ENCODE assay signal across 8 mouse cellular contexts in genomic region chr5:135962492-135963279, GRCm38 (mm10). TPM values are rescaled to one million over a fixed set of nuclear protein-coding genes. Genes with fewer than 3 reads are reported as not detected.
DNase-seq lines count a peak whose midpoint lies in the region; ATAC-seq lines count a peak whose summit lies in the region.

No protein-coding gene starts in this region.

- peak overlapping the region; percentile 91 for H3K9ac ChIP-seq in kidney, embryonic 15.5 days

- H3K4me2 ChIP-seq in kidney, embryonic 15.5 days = peak overlapping the region; percentile 96

- peak overlapping the region; percentile 95 for H3K27ac ChIP-seq in heart, embryonic 10.5 days
- peak overlapping the region; percentile 97 for H3K27ac ChIP-seq in kidney, embryonic 15.5 days

- H3K4me3 ChIP-seq in heart, embryonic 10.5 days = peak overlapping the region; percentile 68
- peak overlapping the region; percentile 64 for H3K4me3 ChIP-seq in kidney, embryonic 15.5 days (replicated peaks)

- no peaks in the 10 kb centered on the region for H3K36me3 ChIP-seq in heart, embryonic 10.5 days
- H3K36me3 ChIP-seq in kidney, embryonic 15.5 days = no peaks in the 10 kb centered on the region

- H3K27me3 ChIP-seq in heart, embryonic 10.5 days (ENCODE audit: insufficient read depth, poor library complexity, severe bottlenecking) = peaks cover 19% of the 10 kb centered on the region
- H3K27me3 ChIP-seq in kidney, embryonic 15.5 days = no peaks in the 10 kb centered on the region

- under 1% methylated on average over 64 of the region's 64 CpGs for WGBS in heart, embryonic 10.5 days
- WGBS in kidney, embryonic 15.5 days = under 1% methylated on average over 60 of the region's 64 CpGs

- DNase-seq in B cell, adult 2 months = peak; percentile 97
- DNase-seq in brain, adult 2 months (ENCODE audit: low read depth, low spot score) = peak; percentile 100
- peak; percentile 100 for DNase-seq in heart, embryonic 10.5 days (ENCODE audit: low spot score)
- DNase-seq in liver = peak; percentile 100
- DNase-seq in spleen, postnatal 4 days (ENCODE audit: low spot score in 2 of 2) = peak; percentile 96 to 97

- peaks cover 38% of the 10 kb centered on the region for H3K4me1 ChIP-seq in heart, embryonic 10.5 days
- H3K4me1 ChIP-seq in kidney, embryonic 15.5 days = peaks cover 37% of the 10 kb centered on the region

- H3K9me3 ChIP-seq in heart, embryonic 10.5 days = no peaks in the 10 kb centered on the region
- no peaks in the 10 kb centered on the region for H3K9me3 ChIP-seq in kidney, embryonic 15.5 days (replicated peaks)

- ATAC-seq in erythroblast, adult 5-6 weeks (replicated peaks; ENCODE audit: low FRiP score, poor library complexity, severe bottlenecking) = peak; percentile 88
- peak; percentile 96 for ATAC-seq in kidney, embryonic 15.5 days (replicated peaks; ENCODE audit: low FRiP score)
- peak; percentile 81 for ATAC-seq in monocyte, adult 5-6 weeks (replicated peaks; ENCODE audit: insufficient number of reproducible peaks, low FRiP score, low TSS enrichment, poor library complexity, severe bottlenecking)

RNA-seq across cellular contexts. Expression of gene Ssc4d, which starts 11.6 kb away (rescaled TPM):
- total RNA-seq in erythroblast, adult 5-6 weeks (2015; ENCODE audit: low replicate concordance) = 6.0 and 6.3 TPM in 2 replicates
- total RNA-seq in erythroblast, adult 5-6 weeks (2017; ENCODE audit: low replicate concordance) = 0.56 TPM in 1 of 2 replicates, not detected in the other
- polyA plus RNA-seq in heart, embryonic 10.5 days (2016; fragmentation: Nextera tagmentation; extraction: Ambion mirVana) = 2.3 and 5.2 TPM in 2 replicates
- polyA plus RNA-seq in kidney, embryonic 15.5 days (2015; fragmentation: Nextera tagmentation; extraction: Ambion mirVana) = 9.6 and 10.1 TPM in 2 replicates
- 1.5 to 1.9 TPM in 2 of 3 replicates, not detected in the other for total RNA-seq in monocyte, adult 5-6 weeks (2017)

RNA-seq across cellular contexts. Expression of gene Zp3, which starts 17.2 kb away (rescaled TPM):
- not detected in 2 replicates for total RNA-seq in erythroblast, adult 5-6 weeks (2015; ENCODE audit: low replicate concordance)
- total RNA-seq in erythroblast, adult 5-6 weeks (2017; ENCODE audit: low replicate concordance) = not detected in 2 replicates
- not detected in 2 replicates for polyA plus RNA-seq in heart, embryonic 10.5 days (2016; fragmentation: Nextera tagmentation; extraction: Ambion mirVana)
- polyA plus RNA-seq in kidney, embryonic 15.5 days (2015; fragmentation: Nextera tagmentation; extraction: Ambion mirVana) = 0.30 TPM in 1 of 2 replicates, not detected in the other
- total RNA-seq in monocyte, adult 5-6 weeks (2017) = not detected in 3 replicates

RNA-seq across cellular contexts. Expression of gene Ywhag, which starts 28.3 kb away (rescaled TPM):
- total RNA-seq in erythroblast, adult 5-6 weeks (2015; ENCODE audit: low replicate concordance) = 14.8 and 40.5 TPM in 2 replicates
- total RNA-seq in erythroblast, adult 5-6 weeks (2017; ENCODE audit: low replicate concordance) = 17.3 and 17.9 TPM in 2 replicates
- 202 and 227 TPM in 2 replicates for polyA plus RNA-seq in heart, embryonic 10.5 days (2016; fragmentation: Nextera tagmentation; extraction: Ambion mirVana)
- polyA plus RNA-seq in kidney, embryonic 15.5 days (2015; fragmentation: Nextera tagmentation; extraction: Ambion mirVana) = 179 and 189 TPM in 2 replicates
- 86.4 to 119 TPM (median 100 TPM) in 3 replicates for total RNA-seq in monocyte, adult 5-6 weeks (2017)

RNA-seq across cellular contexts. Expression of gene Dtx2, which starts 31.9 kb away (rescaled TPM):
- 3.8 and 22.1 TPM in 2 replicates for total RNA-seq in erythroblast, adult 5-6 weeks (2015; ENCODE audit: low replicate concordance)
- 2.3 TPM in 1 of 2 replicates, not detected in the other for total RNA-seq in erythroblast, adult 5-6 weeks (2017; ENCODE audit: low replicate concordance)
- 36.0 and 37.6 TPM in 2 replicates for polyA plus RNA-seq in heart, embryonic 10.5 days (2016; fragmentation: Nextera tagmentation; extraction: Ambion mirVana)
- 29.4 and 29.9 TPM in 2 replicates for polyA plus RNA-seq in kidney, embryonic 15.5 days (2015; fragmentation: Nextera tagmentation; extraction: Ambion mirVana)
- total RNA-seq in monocyte, adult 5-6 weeks (2017) = 5.4 to 11.2 TPM (median 6.8 TPM) in 3 replicates

Comparison
In these comparisons a context has a peak if more than half of its experiments do, and no peak if none do; other contexts are left out.
1. Peak in every context shown above with its lines: DNase-seq, ATAC-seq, H3K4me3 ChIP-seq and H3K27ac ChIP-seq.